Mouse (Mus musculus) midbrain, embryonic 10.5 days (tissue): ENCODE measurements around the gene Arhgap35. TPM values are rescaled to one million over a fixed set of nuclear protein-coding genes. Genes with fewer than 3 reads are reported as not detected.

ENCODE experiments used
- DNase-seq: peaks from one replicate; pipeline ENCODE4 v3.0.0-alpha.2; 2017; ENCODE audit warnings: low spot score
- H3K27ac ChIP-seq: fragments of 300-500 bp; sonication (generic); replicated peaks from 2 replicates; pipeline ENCODE4 v1.5.1; 2016; ENCODE audit warnings: mild to moderate bottlenecking
- H3K27me3 ChIP-seq: fragments of 300-500 bp; sonication (generic); 2 replicates; pipeline ENCODE4 v1.6.1; 2016; ENCODE audit warnings: low read depth, mild to moderate bottlenecking; ENCODE audit not compliant: poor library complexity, severe bottlenecking
- H3K36me3 ChIP-seq: fragments of 300-500 bp; sonication (generic); 2 replicates; pipeline ENCODE4 v1.6.1; 2016; ENCODE audit warnings: mild to moderate bottlenecking, moderate library complexity
- H3K4me1 ChIP-seq: fragments of 300-500 bp; sonication (generic); 2 replicates; pipeline ENCODE4 v1.6.1; 2016
- H3K4me3 ChIP-seq: fragments of 300-500 bp; sonication (generic); 2 replicates; pipeline ENCODE4 v1.5.1; 2016; ENCODE audit warnings: mild to moderate bottlenecking, moderate library complexity
- H3K9me3 ChIP-seq: fragments of 300-500 bp; sonication (generic); replicated peaks from 2 replicates; pipeline ENCODE4 v1.6.1; 2016; ENCODE audit warnings: mild to moderate bottlenecking
- WGBS: fragments of 180-500 bp; shearing (Covaris S2); methylation state at CpG from one replicate; pipeline ENCODE4 v1.1.7; 2016; 5-methylcytosine and 5-hydroxymethylcytosine counted together
- polyA plus RNA-seq: library from polyadenylated mRNA; unstranded; fragments of >200 nt; fragmentation: Nextera tagmentation; extraction: Ambion mirVana; gene quantifications from 2 replicates; pipeline ENCODE4 v1.2.1, GENCODE M21; 2016

Gene Arhgap35
- polyA plus RNA-seq, 1 experiment from 2014 or later: 25.4 TPM

DNA sequence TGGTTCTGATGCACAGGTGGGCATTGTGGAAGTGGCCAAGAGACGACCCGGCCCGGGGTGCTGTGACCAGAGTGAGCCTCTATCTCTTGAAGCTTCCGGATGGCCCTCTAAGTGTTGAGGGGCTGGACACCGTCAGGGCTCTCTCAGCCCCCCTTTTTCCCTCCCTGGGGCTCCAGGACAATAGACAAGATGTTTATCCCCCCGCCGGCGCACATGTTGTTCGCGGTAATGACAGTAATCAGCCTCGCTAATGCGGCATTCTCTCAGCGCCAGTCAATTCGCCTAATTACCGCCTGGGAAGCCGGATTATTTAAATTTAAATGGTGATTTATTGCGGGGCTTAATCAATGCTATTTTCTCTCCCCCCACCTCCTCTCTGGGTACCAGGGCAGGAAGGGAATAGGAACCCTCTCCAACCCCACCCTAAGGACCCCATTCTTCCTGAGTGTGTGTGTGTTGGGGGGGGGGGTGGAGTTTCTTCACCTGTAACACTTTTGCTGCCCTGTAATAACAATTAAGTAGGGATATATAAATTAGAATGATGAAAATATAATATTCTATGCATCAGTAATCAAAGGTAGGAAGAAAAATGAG is 142.6 kb downstream of the Arhgap35 start:
- 5% methylated on average over 17 of the region's 17 CpGs for WGBS
- Histone ChIP-seq H3K4me1 (peaks cover 36% of the 10 kb centered on the region), H3K36me3 (no peaks in the 10 kb centered on the region), H3K27me3 (peaks cover 90% of the 10 kb centered on the region), H3K9me3 (no peaks in the 10 kb centered on the region), H3K4me3 (no peak overlapping the region), H3K27ac (no peak overlapping the region)
- no peak for DNase-seq

DNA sequence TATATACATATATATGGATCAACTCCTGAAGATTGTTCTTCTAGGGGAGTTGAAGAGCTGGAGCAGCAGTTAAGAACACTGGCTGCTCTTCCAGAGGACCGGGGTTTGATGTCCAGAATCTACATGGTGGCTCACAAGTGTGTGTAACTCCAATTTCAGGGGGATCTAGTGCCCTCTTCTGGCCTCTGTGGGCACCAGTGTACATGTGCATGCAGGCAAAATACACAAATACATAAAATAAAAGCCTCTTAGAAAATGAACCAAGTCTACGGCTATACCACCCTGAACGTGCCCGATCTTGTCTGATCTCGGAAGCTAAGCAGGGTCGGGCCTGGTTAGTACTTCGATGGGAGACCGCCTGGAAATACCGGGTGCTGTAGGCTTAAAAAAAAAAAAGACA is 143.2 kb downstream of the Arhgap35 start:
- Histone ChIP-seq H3K27me3 (peaks cover 84% of the 10 kb centered on the region), H3K27ac (no peak overlapping the region), H3K9me3 (no peaks in the 10 kb centered on the region), H3K4me1 (peaks cover 33% of the 10 kb centered on the region), H3K4me3 (no peak overlapping the region), H3K36me3 (no peaks in the 10 kb centered on the region)
- 50% methylated on average over 9 of the region's 9 CpGs for WGBS
- DNase-seq: no peak

GRCm38 (mm10) chr7:16468115-16468514 is 146.7 kb downstream of the Arhgap35 start:
- H3K27me3 ChIP-seq: peaks cover 54% of the 10 kb centered on the region

DNA sequence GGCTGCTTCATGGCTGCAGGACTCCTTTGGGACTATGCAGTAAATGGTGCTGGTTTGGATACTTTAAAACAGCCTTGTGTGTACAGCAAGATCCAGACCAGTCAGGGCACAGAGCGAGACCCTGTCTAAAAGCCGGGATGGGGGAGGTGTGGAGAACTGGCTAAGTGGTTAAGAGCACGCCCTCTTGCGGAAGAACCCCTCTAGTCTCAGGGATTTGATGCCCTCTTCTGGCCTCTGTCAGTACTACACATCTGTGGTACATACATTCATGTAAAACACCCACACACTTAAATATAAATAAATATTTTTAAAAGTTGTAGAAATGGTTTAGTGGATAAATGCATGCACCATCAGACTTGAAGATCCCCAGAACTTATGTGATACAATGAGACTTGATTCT is 148.2 kb downstream of the Arhgap35 start:
- Histone ChIP-seq H3K4me1 (peaks cover 11% of the 10 kb centered on the region), H3K27me3 (peaks cover 50% of the 10 kb centered on the region), H3K9me3 (no peaks in the 10 kb centered on the region), H3K4me3 (no peak overlapping the region), H3K27ac (no peak overlapping the region), H3K36me3 (no peaks in the 10 kb centered on the region)
- 72% methylated on average over 4 of the region's 4 CpGs for WGBS
- DNase-seq: no peak

More at GRCm38 (mm10) chr7:16468115-16468514, 146.7 kb downstream of the Arhgap35 start:
- Histone ChIP-seq H3K4me3 (no peak overlapping the region), H3K36me3 (no peaks in the 10 kb centered on the region), H3K27ac (no peak overlapping the region), H3K4me1 (peaks cover 14% of the 10 kb centered on the region), H3K9me3 (no peaks in the 10 kb centered on the region)
- 33% methylated on average over 5 of the region's 5 CpGs for WGBS
- no peak for DNase-seq

DNA sequence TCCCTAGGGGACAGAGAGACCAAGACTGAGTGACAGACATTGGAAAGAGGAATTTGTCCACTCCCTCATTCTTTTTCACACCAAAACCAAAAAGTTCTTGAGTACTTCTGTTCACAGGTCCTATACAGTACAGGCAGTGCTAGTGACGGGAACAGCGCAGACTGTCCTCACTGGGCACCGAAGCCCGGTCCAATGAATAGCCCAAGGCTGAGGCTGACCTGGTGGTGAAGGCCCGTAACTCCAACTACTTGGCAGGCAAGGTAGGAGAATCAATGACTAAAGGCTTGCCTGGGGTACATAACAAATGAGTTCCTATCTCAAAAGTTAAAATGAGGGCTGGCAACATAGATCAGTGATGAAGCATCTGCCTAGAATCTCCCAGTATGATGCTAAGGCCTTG is 149.2 kb downstream of the Arhgap35 start:
- H3K27me3 ChIP-seq: peaks cover 50% of the 10 kb centered on the region
- no peaks in the 10 kb centered on the region for H3K9me3 ChIP-seq
- H3K27ac ChIP-seq: no peak overlapping the region
- WGBS: 87% methylated on average over 5 of the region's 5 CpGs
- H3K4me1 ChIP-seq: peaks cover 11% of the 10 kb centered on the region
- no peaks in the 10 kb centered on the region for H3K36me3 ChIP-seq
- DNase-seq: no peak
- no peak overlapping the region for H3K4me3 ChIP-seq

DNA sequence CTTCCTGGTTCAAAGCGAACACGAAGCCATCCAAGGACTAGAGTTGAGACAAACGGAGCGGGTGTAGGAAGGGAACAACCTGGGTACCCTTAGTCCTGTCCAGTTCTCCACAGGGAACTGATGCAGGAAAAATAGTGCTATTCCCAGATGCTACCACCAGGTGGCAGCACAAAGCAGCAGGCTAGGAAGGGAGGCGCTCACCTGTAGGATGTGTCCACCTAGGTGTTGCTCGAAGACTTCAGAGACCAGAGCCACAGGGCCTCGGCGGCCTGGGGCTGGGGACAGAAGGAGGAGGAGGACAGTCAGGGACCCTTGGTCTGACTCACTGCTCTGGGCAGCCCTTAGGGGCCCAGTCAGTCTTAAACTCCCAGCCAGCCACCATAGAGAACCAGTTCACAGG is 149.6 kb downstream of the Arhgap35 start:
- Histone ChIP-seq H3K27ac (no peak overlapping the region), H3K36me3 (no peaks in the 10 kb centered on the region), H3K4me1 (peaks cover 11% of the 10 kb centered on the region), H3K9me3 (no peaks in the 10 kb centered on the region), H3K27me3 (peaks cover 49% of the 10 kb centered on the region), H3K4me3 (no peak overlapping the region)
- peak; percentile 70 for DNase-seq
- WGBS: 15% methylated on average over 8 of the region's 8 CpGs

DNA sequence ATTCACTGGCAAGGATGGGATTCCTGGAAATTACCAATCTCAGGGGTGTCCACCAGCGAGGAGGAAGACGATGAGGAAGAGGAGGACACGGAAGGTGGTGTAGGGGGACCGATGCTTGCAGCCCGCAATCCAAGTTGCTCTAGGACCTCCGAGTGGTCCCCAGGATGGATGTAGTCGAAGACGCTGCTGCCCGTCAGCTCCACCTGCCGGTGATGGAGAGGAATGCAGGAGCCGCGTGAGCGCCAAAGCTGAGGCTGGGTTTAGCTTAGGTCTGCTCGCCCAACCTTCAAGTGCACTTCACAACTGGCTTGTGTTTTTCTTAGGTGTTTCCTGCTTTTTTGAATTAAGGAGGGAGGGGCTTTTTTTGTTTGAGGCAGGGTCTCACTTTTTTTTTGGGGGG is 151.6 kb downstream of the Arhgap35 start:
- no peak overlapping the region for H3K4me3 ChIP-seq
- peaks cover 9% of the 10 kb centered on the region for H3K4me1 ChIP-seq
- H3K9me3 ChIP-seq: peaks cover 9% of the 10 kb centered on the region; the same call in 1 of the 2 replicates
- peak; percentile 86 for DNase-seq
- H3K27ac ChIP-seq: no peak overlapping the region
- H3K27me3 ChIP-seq: peaks cover 30% of the 10 kb centered on the region
- H3K36me3 ChIP-seq: no peaks in the 10 kb centered on the region
- 4% methylated on average over 14 of the region's 14 CpGs for WGBS

- WGBS: 78% methylated on average over 6 of the region's 6 CpGs
- peaks cover 9% of the 10 kb centered on the region; the same call in 1 of the 2 replicates for H3K9me3 ChIP-seq
- peaks cover 29% of the 10 kb centered on the region for H3K27me3 ChIP-seq
- no peak overlapping the region for H3K27ac ChIP-seq
- H3K4me3 ChIP-seq: no peak overlapping the region
- DNase-seq: no peak
- H3K36me3 ChIP-seq: peaks cover 1% of the 10 kb centered on the region; the same call in 1 of the 2 replicates
- no peaks in the 10 kb centered on the region for H3K4me1 ChIP-seq
These were observed 153.1 kb downstream of the Arhgap35 start for GRCm38 (mm10) chr7:16461705-16462104.

DNA sequence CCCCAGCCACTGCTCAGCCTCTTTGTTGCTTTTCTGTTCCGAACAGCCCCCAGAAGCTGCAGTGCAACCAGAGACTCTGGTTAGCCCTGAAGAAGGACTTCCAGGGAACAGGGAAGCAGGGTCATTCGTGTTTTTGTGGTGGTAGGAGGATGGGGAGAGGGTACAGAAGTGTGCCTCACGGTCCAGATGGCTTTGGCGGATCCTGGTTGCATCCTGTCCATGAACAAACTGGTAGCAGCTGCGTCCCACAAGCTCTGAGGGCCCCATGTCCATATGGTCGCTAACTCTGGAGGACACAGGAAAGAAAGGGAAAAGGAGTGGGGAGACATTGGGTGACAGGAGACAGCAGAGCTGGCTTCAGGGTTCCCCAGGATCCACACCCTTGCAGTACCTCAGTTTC is 153.6 kb downstream of the Arhgap35 start:
- no peak for DNase-seq
- peaks cover 29% of the 10 kb centered on the region for H3K27me3 ChIP-seq
- H3K4me1 ChIP-seq: no peaks in the 10 kb centered on the region
- peaks cover 7% of the 10 kb centered on the region for H3K36me3 ChIP-seq
- H3K9me3 ChIP-seq: peaks cover 9% of the 10 kb centered on the region; the same call in 1 of the 2 replicates
- H3K4me3 ChIP-seq: no peak overlapping the region
- no peak overlapping the region for H3K27ac ChIP-seq
- WGBS: 72% methylated on average over 6 of the region's 6 CpGs

GRCm38 (mm10) chr7:16460566-16460965 is 154.2 kb downstream of the Arhgap35 start:
- no peak for DNase-seq
- 69% methylated on average over 13 of the region's 13 CpGs for WGBS
- Histone ChIP-seq H3K9me3 (peaks cover 9% of the 10 kb centered on the region; the same call in 1 of the 2 replicates), H3K4me1 (no peaks in the 10 kb centered on the region), H3K27ac (no peak overlapping the region), H3K36me3 (peaks cover 13% of the 10 kb centered on the region), H3K27me3 (peaks cover 29% of the 10 kb centered on the region), H3K4me3 (no peak overlapping the region)

DNA sequence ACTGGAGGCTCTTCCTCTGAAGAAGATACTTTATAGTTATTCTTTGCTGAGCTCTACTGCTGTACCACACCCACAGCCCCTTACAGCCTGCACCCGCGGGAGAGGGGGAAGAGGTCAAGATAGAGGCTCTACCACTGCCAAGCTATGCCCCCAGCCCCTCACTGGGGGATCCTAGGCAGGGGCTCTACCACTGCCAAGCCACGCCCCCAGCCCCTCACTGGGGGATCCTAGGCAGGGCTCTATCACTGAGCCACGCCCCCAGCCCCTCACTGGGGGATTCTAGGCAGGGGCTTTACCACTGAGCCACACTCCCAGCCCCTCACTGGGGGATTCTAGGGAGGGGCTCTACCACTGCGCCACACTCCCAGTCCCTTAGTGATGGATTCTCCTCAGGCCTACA is 158.5 kb downstream of the Arhgap35 start:
- WGBS: 83% methylated on average over 5 of the region's 5 CpGs
- Histone ChIP-seq H3K4me3 (no peak overlapping the region), H3K27me3 (peaks cover 17% of the 10 kb centered on the region), H3K36me3 (peaks cover 25% of the 10 kb centered on the region), H3K4me1 (peaks cover 19% of the 10 kb centered on the region), H3K9me3 (peaks cover 9% of the 10 kb centered on the region; the same call in 1 of the 2 replicates), H3K27ac (no peak overlapping the region)
- DNase-seq: no peak

DNA sequence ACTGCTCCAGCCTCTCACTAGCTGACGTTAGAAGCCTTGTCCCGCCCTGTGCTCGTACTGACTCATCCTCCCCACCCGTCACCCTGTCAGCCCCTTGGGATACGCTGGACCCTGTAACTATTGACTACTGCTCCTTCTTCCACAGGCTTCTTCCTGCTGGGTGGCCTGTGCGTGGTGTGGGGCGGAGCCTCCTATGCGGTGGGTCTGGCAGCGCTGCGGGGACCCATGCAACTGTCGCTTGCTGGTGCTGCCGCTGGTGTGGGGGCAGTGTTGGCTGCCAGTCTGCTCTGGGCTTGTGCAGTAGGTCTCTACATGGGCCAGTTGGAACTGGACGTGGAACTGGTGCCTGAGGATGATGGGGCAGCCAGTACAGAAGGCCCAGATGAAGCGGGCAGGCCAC is 159.8 kb downstream of the Arhgap35 start:
- peaks cover 19% of the 10 kb centered on the region for H3K4me1 ChIP-seq
- WGBS: 94% methylated on average over 14 of the region's 14 CpGs
- H3K4me3 ChIP-seq: no peak overlapping the region
- H3K9me3 ChIP-seq: peaks cover 9% of the 10 kb centered on the region; the same call in 1 of the 2 replicates
- no peak for DNase-seq
- no peak overlapping the region for H3K27ac ChIP-seq
- H3K27me3 ChIP-seq: 0 out of 2 replicates have a peak, but pooled peaks cover 7% of the 10 kb centered on the region
- peaks cover 25% of the 10 kb centered on the region for H3K36me3 ChIP-seq

DNA sequence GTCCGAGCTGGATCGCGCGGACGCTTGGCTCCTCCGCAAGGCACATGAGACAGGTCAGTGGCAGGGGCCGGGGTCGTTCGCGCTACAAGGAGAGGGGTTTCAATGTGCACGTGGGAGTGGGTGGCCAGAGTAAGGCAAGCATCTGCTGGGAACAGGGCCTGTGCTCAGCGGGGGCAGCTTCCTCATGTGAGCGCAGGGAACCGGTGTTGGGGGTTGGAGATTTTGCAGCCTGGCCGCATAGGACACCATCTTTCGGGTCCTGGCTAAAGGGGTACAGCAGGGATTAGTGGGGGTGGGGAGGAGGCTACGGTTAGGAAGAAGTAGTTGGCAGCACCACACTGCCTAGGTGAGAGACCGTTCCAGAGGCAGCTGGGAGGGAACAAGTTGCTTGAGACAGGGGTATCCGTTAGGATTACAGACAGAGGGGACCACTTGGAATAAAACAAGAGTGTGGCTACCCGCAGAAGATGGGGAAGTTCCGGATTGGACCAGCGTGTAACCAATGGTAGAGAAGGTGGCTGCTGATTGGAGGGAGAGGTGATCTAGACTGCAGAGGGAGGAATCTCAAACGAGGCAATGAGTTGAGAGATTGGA is 161.6 kb downstream of the Arhgap35 start:
- peaks cover 25% of the 10 kb centered on the region for H3K36me3 ChIP-seq
- 0 out of 2 replicates have a peak, but pooled peaks cover 7% of the 10 kb centered on the region for H3K27me3 ChIP-seq
- H3K27ac ChIP-seq: peak overlapping the region; percentile 81
- H3K4me3 ChIP-seq: peak overlapping the region; percentile 73
- peaks cover 19% of the 10 kb centered on the region for H3K4me1 ChIP-seq
- WGBS: under 1% methylated on average over 23 of the region's 23 CpGs
- DNase-seq: peak; percentile 67
- H3K9me3 ChIP-seq: no peaks in the 10 kb centered on the region
